Mouse (Mus musculus) hindbrain, embryonic 13.5 days (tissue): Measurements from ENCODE around the gene Kbtbd2. TPM values are rescaled to one million over a fixed set of nuclear protein-coding genes. Genes with fewer than 3 reads are reported as not detected.

ENCODE experiments used
- ATAC-seq: fragments of 200-750 bp; cut with Nextera tagmentation; 2 replicates; pipeline ENCODE4 v1.8.0; 2017; ENCODE audit warnings: moderate TSS enrichment; ENCODE audit not compliant: low FRiP score
- H3K27ac ChIP-seq: fragments of 300-500 bp; sonication (generic); 2 replicates; pipeline ENCODE4 v1.5.1; 2015; ENCODE audit warnings: inconsistent platforms, mild to moderate bottlenecking, moderate library complexity
- H3K27me3 ChIP-seq: fragments of 300-500 bp; sonication (generic); 2 replicates; pipeline ENCODE4 v1.6.1; 2015; ENCODE audit warnings: mild to moderate bottlenecking, inconsistent platforms
- H3K36me3 ChIP-seq: fragments of 300-500 bp; sonication (generic); 2 replicates; pipeline ENCODE4 v1.6.1; 2015; ENCODE audit warnings: mild to moderate bottlenecking, inconsistent platforms
- H3K4me1 ChIP-seq: fragments of 300-500 bp; sonication (generic); replicated peaks from 2 replicates; pipeline ENCODE4 v1.6.1; 2015; ENCODE audit warnings: inconsistent platforms
- H3K4me2 ChIP-seq: fragments of 300-500 bp; sonication (generic); 2 replicates; pipeline ENCODE4 v1.6.1; 2015; ENCODE audit warnings: inconsistent platforms, mild to moderate bottlenecking, moderate library complexity
- H3K4me3 ChIP-seq: fragments of 300-500 bp; sonication (generic); 2 replicates; pipeline ENCODE4 v1.5.1; 2015; ENCODE audit warnings: mild to moderate bottlenecking, inconsistent platforms
- H3K9ac ChIP-seq: fragments of 300-500 bp; sonication (generic); 2 replicates; pipeline ENCODE4 v1.6.1; 2015; ENCODE audit warnings: mild to moderate bottlenecking, inconsistent platforms
- H3K9me3 ChIP-seq: fragments of 300-500 bp; sonication (generic); 2 replicates; pipeline ENCODE4 v1.6.1; 2016; ENCODE audit warnings: inconsistent platforms
- WGBS: fragments of 180-500 bp; shearing (Covaris S2); methylation state at CpG from one replicate; pipeline ENCODE4 v1.1.7; 2015; 5-methylcytosine and 5-hydroxymethylcytosine counted together
- polyA plus RNA-seq: library from polyadenylated mRNA; unstranded; fragments of >200 nt; fragmentation: Nextera tagmentation; extraction: Ambion mirVana; gene quantifications from 2 replicates; pipeline ENCODE4 v1.2.1, GENCODE M21; 2015

Gene Kbtbd2
- polyA plus RNA-seq, 1 experiment from 2014 or later, result 28.1 TPM

DNA sequence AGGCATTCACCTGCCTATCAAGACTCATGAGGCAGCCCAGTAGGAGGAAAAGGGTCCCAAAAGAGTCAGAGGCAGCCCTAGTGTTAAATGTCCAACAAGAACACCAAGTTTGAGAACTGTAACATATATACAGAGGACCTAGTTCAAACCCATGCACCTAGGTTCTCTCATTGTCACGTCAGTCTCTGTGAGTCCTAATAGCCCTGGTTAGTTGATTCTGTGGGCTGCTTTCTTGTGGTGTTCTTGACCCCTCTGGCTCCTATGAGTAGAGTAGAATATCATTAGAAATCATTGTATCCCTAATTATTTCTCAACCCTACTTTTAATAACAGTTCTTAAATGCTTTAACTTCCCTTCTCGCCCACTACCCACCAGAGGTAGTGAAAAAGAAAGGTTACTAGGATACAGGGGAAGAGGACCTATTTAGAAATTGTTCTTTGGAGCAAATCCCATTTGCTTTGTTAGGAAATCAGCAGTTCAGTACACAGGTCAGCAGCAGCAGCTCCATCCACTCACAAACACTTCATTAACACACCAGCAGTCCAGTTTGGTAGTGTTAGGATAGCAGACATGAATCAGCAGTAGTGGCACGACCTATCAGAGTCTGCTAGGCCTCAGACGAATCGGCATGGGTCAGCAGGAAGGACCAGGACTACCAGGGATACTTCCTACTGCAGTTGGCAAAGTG, 21.0 kb upstream of the Kbtbd2 start:
- no peak for ATAC-seq
- Histone ChIP-seq H3K9ac (no peak overlapping the region), H3K27ac (no peak overlapping the region), H3K27me3 (no peaks in the 10 kb centered on the region), H3K36me3 (no peaks in the 10 kb centered on the region), H3K4me1 (no peaks in the 10 kb centered on the region), H3K9me3 (no peaks in the 10 kb centered on the region), H3K4me3 (no peak overlapping the region), H3K4me2 (no peak overlapping the region)
- WGBS, result 79% methylated on average over 5 of the region's 5 CpGs

DNA sequence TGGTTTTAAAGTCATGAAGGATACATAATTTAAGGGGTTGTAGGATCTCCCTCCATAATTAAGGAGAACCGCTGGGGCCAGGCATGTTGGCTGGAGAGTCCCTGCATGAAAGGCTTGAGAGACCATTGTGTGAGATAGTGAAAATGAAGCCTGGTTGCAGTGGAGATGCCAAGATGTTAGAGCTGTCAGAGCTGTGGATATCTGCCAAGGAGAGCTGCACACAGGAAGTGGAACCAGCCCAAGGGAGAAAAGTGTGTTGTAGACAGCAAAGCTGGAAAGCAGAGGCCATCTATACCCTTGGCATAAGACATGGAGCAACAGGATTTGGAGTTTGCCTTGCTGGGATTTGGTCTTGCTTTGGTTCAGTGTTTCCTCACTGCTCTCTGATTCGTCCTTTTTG, 15.7 kb upstream of the Kbtbd2 start:
- Histone ChIP-seq H3K36me3 (no peaks in the 10 kb centered on the region), H3K27ac (no peak overlapping the region), H3K4me2 (no peak overlapping the region), H3K4me1 (peaks cover 6% of the 10 kb centered on the region; the same call in 1 of the 2 replicates), H3K9me3 (no peaks in the 10 kb centered on the region), H3K9ac (no peak overlapping the region), H3K27me3 (no peaks in the 10 kb centered on the region), H3K4me3 (no peak overlapping the region)
- 41% methylated on average over 2 of the region's 2 CpGs for whole genome bisulfite sequencing
- no peak for ATAC-seq

DNA sequence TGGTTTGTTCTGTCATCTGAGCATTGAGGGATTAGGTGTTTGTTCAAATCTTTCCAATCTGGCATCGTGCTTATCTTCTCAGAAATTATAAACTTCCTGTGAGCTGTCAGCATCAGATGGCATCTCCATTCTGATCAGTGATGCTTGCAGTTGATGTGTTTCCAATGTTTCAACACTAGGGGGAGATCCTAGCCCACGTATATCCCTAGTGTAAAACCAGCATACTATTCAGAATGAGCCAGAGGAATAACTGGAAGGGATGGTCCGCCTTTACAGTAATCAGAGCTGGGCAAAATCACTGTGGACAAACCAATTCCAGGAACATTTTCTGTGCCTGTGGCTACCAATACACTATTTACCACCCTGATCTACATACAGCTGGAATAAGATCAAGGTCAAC, 11.0 kb upstream of the Kbtbd2 start:
- no peak overlapping the region for H3K9ac ChIP-seq
- no peak overlapping the region for H3K4me2 ChIP-seq
- H3K36me3 ChIP-seq, result no peaks in the 10 kb centered on the region
- H3K4me3 ChIP-seq, result no peak overlapping the region
- H3K27me3 ChIP-seq, result no peaks in the 10 kb centered on the region
- peak; percentile 92 for ATAC-seq
- H3K27ac ChIP-seq, result no peak overlapping the region
- peaks cover 6% of the 10 kb centered on the region; the same call in 1 of the 2 replicates for H3K4me1 ChIP-seq
- H3K9me3 ChIP-seq, result no peaks in the 10 kb centered on the region
- WGBS, result 15% methylated on average over 3 of the region's 3 CpGs

DNA sequence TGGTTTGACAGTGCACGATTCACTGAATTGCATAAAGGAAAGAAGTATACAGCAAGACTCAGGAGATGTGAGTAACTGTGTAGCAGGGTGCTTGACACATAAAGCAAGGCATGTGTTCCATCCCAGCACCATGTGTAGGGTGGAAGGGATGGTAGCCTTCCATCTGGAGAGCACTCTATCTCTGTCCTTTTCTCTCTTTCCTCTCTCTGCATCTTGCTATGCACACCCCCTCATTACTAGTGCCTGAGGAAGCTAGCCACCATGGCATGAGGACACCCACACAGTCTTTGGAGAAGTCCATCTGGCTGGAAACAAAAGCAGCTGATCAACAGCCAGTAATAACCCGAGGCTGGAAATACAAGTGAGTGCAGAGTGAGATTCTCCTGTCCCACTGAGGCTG, 8.6 kb upstream of the Kbtbd2 start:
- H3K27me3 ChIP-seq, result no peaks in the 10 kb centered on the region
- no peak overlapping the region for H3K4me3 ChIP-seq
- no peak overlapping the region for H3K27ac ChIP-seq
- H3K36me3 ChIP-seq, result no peaks in the 10 kb centered on the region
- no peak for ATAC-seq
- H3K4me1 ChIP-seq, result no peaks in the 10 kb centered on the region
- H3K4me2 ChIP-seq, result no peak overlapping the region
- 73% methylated on average over 2 of the region's 2 CpGs for WGBS
- no peaks in the 10 kb centered on the region for H3K9me3 ChIP-seq
- 0 out of 2 replicates have a peak overlapping the region, but pooled peaks have one; percentile 13 for H3K9ac ChIP-seq

DNA sequence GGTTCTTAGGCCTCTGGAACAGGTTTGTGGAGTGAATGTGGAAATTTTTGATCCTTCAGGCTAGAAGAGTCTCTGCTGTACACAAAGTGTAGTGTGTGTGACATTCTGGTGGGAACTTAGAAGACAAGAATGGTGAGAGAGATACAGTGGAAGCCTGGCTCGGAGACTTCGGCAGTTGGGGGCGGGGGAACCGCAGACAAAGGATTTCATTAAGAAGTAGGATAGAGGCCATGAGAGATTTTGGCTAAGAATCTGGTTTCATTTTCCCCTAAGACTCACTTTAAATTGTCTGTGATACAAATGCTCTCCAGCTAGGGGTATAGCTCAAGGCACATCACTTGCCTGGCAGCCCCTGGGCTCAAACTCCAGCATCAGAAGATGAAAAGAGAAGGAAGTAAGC, 7.4 kb upstream of the Kbtbd2 start:
- Histone ChIP-seq H3K4me1 (no peaks in the 10 kb centered on the region), H3K9me3 (no peaks in the 10 kb centered on the region), H3K36me3 (no peaks in the 10 kb centered on the region), H3K27me3 (no peaks in the 10 kb centered on the region), H3K9ac (no peak overlapping the region), H3K4me2 (no peak overlapping the region), H3K4me3 (no peak overlapping the region), H3K27ac (no peak overlapping the region)
- ATAC-seq, result no peak
- WGBS, result 87% methylated on average over 4 of the region's 4 CpGs

DNA sequence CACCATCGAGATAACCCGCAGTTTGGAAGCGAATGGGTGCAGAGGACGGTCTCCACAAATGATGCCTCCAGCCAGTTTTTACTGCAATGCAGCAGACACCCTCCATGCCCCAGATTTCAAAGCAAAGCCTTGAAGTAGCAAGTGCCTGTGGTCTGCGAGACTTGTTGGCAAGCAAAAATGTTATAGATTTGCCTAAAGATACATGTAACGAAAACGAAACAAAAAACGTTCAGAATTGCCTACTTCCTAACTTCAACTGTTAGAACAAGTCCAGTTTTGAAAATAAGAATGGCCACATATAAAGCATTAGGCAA, 496 bp upstream of the Kbtbd2 start:
- Histone ChIP-seq H3K9ac (peak overlapping the region; percentile 91), H3K4me2 (peak overlapping the region; percentile 82), H3K36me3 (no peaks in the 10 kb centered on the region), H3K9me3 (no peaks in the 10 kb centered on the region), H3K27me3 (no peaks in the 10 kb centered on the region), H3K27ac (peak overlapping the region; percentile 99), H3K4me3 (peak overlapping the region; percentile 82), H3K4me1 (peaks cover 35% of the 10 kb centered on the region)
- 20% methylated on average over 8 of the region's 8 CpGs for WGBS
- ATAC-seq, result no peak

DNA sequence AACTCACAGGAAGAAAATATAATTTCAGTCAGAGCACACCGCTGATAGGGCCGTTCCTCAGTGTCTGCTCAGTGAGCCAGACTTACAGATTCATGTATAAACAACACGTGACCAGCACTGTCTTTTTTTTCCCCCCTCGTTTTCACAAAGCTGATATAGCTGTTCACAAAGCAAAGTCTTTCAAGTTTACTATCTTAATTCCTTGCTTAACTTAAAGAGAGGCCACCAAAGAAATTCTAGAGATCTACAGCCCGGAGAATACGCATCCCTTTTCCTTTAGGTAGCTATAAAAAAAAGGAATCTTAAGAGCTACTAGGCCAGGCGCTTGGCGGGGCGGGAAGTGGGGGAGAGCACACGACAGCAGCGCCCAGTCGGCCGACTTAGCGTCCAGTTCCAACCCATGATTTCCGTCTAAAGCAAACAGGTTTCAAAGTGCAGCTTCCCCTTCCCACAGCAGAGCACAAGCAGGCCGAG, 908 bp downstream of the Kbtbd2 start:
- Histone ChIP-seq H3K4me3 (peak overlapping the region; percentile 82), H3K27ac (peak overlapping the region; percentile 99), H3K36me3 (no peaks in the 10 kb centered on the region), H3K27me3 (no peaks in the 10 kb centered on the region), H3K9ac (peak overlapping the region; percentile 91), H3K9me3 (no peaks in the 10 kb centered on the region), H3K4me2 (peak overlapping the region; percentile 82), H3K4me1 (peaks cover 35% of the 10 kb centered on the region)
- WGBS, result under 1% methylated on average over 16 of the region's 16 CpGs
- peak; percentile 25 for ATAC-seq

DNA sequence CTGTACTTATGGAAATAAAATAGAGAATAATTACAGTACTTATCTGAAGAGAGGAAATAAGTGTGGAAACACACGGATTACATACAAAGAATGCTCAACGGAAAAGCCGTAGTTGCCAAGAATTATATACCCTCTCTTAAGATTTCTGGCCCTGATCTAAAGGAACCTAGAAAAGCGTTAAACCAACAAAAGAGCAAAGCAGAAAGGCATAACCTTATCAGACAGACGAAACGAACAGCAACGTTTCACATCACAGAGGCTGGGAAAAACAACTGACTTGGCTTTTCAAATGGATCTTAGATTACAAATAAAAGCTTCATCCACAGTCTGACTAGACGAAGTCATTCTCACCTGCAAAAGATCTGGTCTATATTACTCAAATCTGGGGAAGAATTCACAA, 1.4 kb downstream of the Kbtbd2 start:
- 8% methylated on average over 8 of the region's 8 CpGs for WGBS
- no peak for ATAC-seq

DNA sequence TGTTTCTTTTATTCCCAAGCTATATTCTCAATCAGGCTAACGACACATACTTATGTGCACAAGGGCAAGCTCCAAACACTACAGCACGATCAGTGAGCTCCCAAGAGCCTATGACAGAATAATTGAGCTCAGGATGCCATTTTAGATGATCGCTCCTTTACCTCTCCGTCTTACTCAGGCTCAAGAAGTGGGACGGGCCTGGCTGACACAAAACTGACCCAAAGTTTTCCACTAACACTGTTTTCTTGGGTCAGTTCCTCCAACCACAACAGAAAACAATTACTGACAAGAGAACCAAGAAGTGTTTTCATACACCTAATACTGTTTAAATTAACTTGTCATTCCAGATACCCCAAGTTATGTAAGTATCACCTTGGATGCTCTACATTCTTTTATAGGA, 2.8 kb downstream of the Kbtbd2 start:
- 88% methylated on average over 5 of the region's 5 CpGs for WGBS

More for the DNA sequence above, 1.4 kb downstream of the Kbtbd2 start:
- H3K27me3 ChIP-seq, result no peaks in the 10 kb centered on the region
- peak overlapping the region; percentile 82 for H3K4me3 ChIP-seq
- H3K4me2 ChIP-seq, result peak overlapping the region; percentile 82
- H3K4me1 ChIP-seq, result peaks cover 35% of the 10 kb centered on the region
- peak overlapping the region; percentile 99; the same call in 1 of the 2 replicates for H3K27ac ChIP-seq
- H3K9ac ChIP-seq, result peak overlapping the region; percentile 91
- H3K9me3 ChIP-seq, result no peaks in the 10 kb centered on the region
- no peaks in the 10 kb centered on the region for H3K36me3 ChIP-seq

DNA sequence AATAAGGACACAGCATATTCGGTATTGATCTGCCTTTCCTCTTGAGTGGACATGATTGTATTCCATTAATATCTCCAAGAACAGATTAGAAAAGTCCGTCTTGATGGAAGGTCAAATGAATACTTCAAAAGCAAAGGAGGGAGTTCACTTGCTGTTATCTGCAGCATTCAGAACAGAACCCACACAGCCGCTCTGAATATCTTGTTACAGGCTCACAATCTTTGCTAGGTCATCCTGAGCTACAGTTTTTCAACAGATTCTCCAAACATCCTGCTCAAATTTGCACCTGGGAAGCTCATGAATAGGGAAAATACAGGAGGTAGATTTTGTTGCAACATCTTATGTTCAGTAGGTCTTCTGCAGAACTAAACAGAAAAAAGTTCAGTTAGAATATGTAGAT, 8.3 kb downstream of the Kbtbd2 start:
- H3K27me3 ChIP-seq, result no peaks in the 10 kb centered on the region
- peaks cover 14% of the 10 kb centered on the region for H3K4me1 ChIP-seq
- H3K9ac ChIP-seq, result no peak overlapping the region
- no peak overlapping the region for H3K27ac ChIP-seq
- H3K4me2 ChIP-seq, result no peak overlapping the region
- no peak for ATAC-seq
- no peaks in the 10 kb centered on the region for H3K9me3 ChIP-seq
- H3K36me3 ChIP-seq, result peaks cover 11% of the 10 kb centered on the region
- WGBS, result 88% methylated on average over 3 of the region's 3 CpGs
- H3K4me3 ChIP-seq, result no peak overlapping the region

More for the DNA sequence above, 2.8 kb downstream of the Kbtbd2 start:
- ATAC-seq, result no peak
- Histone ChIP-seq H3K4me3 (0 out of 2 replicates have a peak overlapping the region, but pooled peaks have one; percentile 82), H3K9me3 (no peaks in the 10 kb centered on the region), H3K27me3 (no peaks in the 10 kb centered on the region), H3K27ac (no peak overlapping the region), H3K36me3 (no peaks in the 10 kb centered on the region), H3K4me2 (peak overlapping the region; percentile 82; the same call in 1 of the 2 replicates), H3K4me1 (peaks cover 35% of the 10 kb centered on the region), H3K9ac (0 out of 2 replicates have a peak overlapping the region, but pooled peaks have one; percentile 39)

DNA sequence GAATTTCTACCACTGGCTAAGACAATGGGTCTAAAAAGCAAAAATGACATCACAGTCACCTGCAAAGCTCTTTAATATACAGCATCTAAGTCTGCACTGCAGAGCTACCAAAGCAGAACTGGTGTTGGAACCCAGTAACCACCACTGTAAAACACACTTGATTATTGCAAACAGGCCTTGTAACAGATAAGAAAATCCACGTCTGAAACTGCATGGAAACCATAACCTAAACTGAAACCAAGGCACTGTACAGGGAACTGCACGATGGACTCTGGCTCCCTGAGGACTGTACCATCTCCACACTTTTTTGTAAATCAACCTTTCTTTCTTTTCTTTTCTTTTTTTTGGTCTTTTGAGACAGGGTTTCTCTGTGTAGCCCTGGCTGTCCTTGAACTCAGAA, 9.9 kb downstream of the Kbtbd2 start:
- no peak overlapping the region for H3K4me3 ChIP-seq
- ATAC-seq, result no peak
- peaks cover 21% of the 10 kb centered on the region for H3K36me3 ChIP-seq
- no peaks in the 10 kb centered on the region for H3K27me3 ChIP-seq
- H3K27ac ChIP-seq, result no peak overlapping the region
- no peak overlapping the region for H3K9ac ChIP-seq
- 95% methylated on average over 2 of the region's 2 CpGs for WGBS
- 0 out of 2 replicates have a peak, but pooled peaks cover 7% of the 10 kb centered on the region for H3K4me1 ChIP-seq
- H3K9me3 ChIP-seq, result no peaks in the 10 kb centered on the region
- H3K4me2 ChIP-seq, result no peak overlapping the region

DNA sequence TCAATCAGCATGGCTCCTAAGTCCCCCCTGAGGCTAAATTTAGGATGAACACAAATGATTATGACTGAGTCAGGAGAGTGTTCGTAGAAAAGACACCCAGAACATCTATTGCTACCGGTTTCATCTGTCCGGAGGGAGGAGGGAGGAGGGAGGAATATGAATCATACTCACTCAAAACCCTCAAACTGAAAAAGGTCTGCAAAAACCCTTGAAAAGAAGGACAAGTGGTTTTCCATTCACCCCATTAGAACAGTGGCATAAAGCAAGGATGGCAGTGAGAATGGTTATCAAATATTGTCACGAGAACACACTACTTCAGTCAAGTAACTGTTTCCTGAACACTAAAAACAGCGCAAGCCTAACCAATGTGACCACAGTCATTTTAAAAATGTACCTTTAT, 12.5 kb downstream of the Kbtbd2 start:
- Histone ChIP-seq H3K4me3 (no peak overlapping the region), H3K9ac (no peak overlapping the region), H3K27me3 (no peaks in the 10 kb centered on the region), H3K4me1 (0 out of 2 replicates have a peak, but pooled peaks cover 7% of the 10 kb centered on the region), H3K4me2 (no peak overlapping the region), H3K27ac (no peak overlapping the region), H3K36me3 (peaks cover 25% of the 10 kb centered on the region), H3K9me3 (no peaks in the 10 kb centered on the region)
- 87% methylated on average over 5 of the region's 5 CpGs for WGBS
- ATAC-seq, result no peak
